Mouse (Mus musculus): Measurements from ENCODE around the gene Epm2aip1.

GRCm38 (mm10) chr9:111267998-111268397 lies 3.7 kb upstream of the Epm2aip1 start:
- TF ChIP-seq CHD2 (IDR thresholded peaks at IDR 0.05; ENCODE audit: low read depth, low read length) (no peak), HCFC1 (IDR thresholded peaks at IDR 0.05; ENCODE audit: borderline replicate concordance, insufficient read depth, low read length) (no peak), ZNF384 (IDR thresholded peaks at IDR 0.05; ENCODE audit: low read depth, low read length) (no peak), ZC3H11A (IDR thresholded peaks at IDR 0.05; ENCODE audit: borderline replicate concordance, low read depth, low read length) (no peak), MAFK (IDR thresholded peaks at IDR 0.05; ENCODE audit: insufficient read depth, low read depth, low read length) (no peak)

Measured in ES-E14 (cell line).